Mouse (Mus musculus) kidney, adult 2 months (tissue): ENCODE results near the gene Sfmbt2. TPM values are rescaled to one million over a fixed set of nuclear protein-coding genes. Genes with fewer than 3 reads are reported as not detected.

Source experiments
- DNase-seq: peaks from one replicate; pipeline ENCODE4 v3.0.0; 2021
- H3K27ac ChIP-seq: fragments of 200-500 bp; 2 replicates; pipeline ENCODE4 v1.5.1; 2012; ENCODE audit warnings: low read depth, low read length, control low read depth, inconsistent platforms; ENCODE audit not compliant: insufficient read depth
- H3K27me3 ChIP-seq: fragments of 200-500 bp; replicated peaks from 2 replicates; pipeline ENCODE4 v1.6.1; 2012; ENCODE audit warnings: mild to moderate bottlenecking, moderate library complexity, low read length, inconsistent platforms; ENCODE audit not compliant: control insufficient read depth, insufficient read depth
- H3K36me3 ChIP-seq: fragments of 200-500 bp; 2 replicates; pipeline ENCODE4 v1.6.1; 2012; ENCODE audit warnings: mild to moderate bottlenecking, moderate library complexity, low read length, inconsistent platforms; ENCODE audit not compliant: control insufficient read depth, insufficient read depth
- H3K4me1 ChIP-seq: fragments of 200-500 bp; 2 replicates; pipeline ENCODE4 v1.6.1; 2011; ENCODE audit warnings: low read length; ENCODE audit not compliant: control insufficient read depth, insufficient read depth
- H3K4me3 ChIP-seq: fragments of 200-500 bp; 2 replicates; pipeline ENCODE4 v1.5.1; 2011; ENCODE audit warnings: mild to moderate bottlenecking, low read depth, low read length, control low read depth; ENCODE audit not compliant: insufficient read depth
- CTCF ChIP-seq: fragments of 200-500 bp; conservative IDR thresholded peaks from 2 replicates; pipeline ENCODE4 v1.5.1; 2011; ENCODE audit warnings: low read depth, mild to moderate bottlenecking, control low read depth, low read length, moderate library complexity, mixed read lengths; ENCODE audit not compliant: insufficient read depth, insufficient read length
- POLR2A ChIP-seq: fragments of 200-500 bp; IDR thresholded peaks from one replicate; pipeline ENCODE4 v1.6.1; 2011; ENCODE audit warnings: low read depth, low read length, control low read depth
- WGBS: fragments of 180-500 bp; shearing (Covaris S2); methylation state at CpG from one replicate; pipeline ENCODE4 v1.1.7; 2018; 5-methylcytosine and 5-hydroxymethylcytosine counted together
- polyA plus RNA-seq: library from polyadenylated mRNA; depleted of rRNA; stranded (reverse); fragments of >200 nt; gene quantifications from 2 replicates; pipeline ENCODE4 v1.2.3, GENCODE M21; 2012

Sfmbt2 gene
- polyA plus RNA-seq, 1 experiment, result 0.16 TPM

DNA sequence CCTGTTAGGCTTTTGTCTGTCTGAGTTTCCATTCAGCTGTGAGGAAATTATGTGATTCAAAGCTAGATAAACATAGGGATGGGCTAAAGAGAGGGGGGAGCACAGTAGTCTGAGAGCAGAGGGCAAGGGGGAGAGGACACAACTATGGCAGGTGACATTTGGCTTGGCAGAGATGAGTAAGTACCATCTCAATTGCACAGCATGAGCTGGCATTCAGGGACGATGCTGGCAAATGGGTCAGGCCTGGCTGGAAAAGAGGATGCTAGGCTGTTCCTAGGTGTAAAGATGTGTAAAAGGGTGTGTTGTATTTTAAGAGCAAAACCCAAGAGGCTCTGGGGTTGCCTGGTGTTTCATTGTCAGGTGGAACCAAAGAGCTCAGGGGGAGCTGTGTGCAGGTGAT lies 188.5 kb downstream of the Sfmbt2 start:
- no peak for DNase-seq
- WGBS, result 74% methylated on average over 1 of the region's 1 CpGs
- Histone ChIP-seq H3K27me3 (no peaks in the 10 kb centered on the region), H3K4me3 (no peak overlapping the region), H3K36me3 (no peaks in the 10 kb centered on the region), H3K4me1 (no peaks in the 10 kb centered on the region), H3K27ac (no peak overlapping the region)
- TF ChIP-seq CTCF, result no peak
- TF ChIP-seq POLR2A, result no peak

DNA sequence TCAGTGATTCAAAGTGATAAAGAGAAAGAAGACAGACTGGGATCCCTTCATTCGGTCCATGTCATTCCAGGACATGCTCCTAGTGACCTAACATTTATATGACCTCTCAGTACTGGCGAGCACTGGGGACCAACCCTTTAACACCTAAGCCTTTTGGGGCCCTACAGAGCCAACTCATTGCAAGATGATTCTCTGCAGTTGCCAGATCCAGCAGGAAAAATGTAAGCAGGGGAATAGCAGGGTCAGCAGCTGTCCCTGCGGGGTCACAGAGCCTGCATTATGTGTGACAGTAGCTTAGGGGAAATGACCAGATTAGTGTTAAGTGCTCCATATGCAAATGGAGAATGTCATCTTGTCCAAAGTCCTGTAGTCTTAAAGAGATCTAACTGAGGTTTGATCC lies 195.2 kb downstream of the Sfmbt2 start:
- no peak overlapping the region for H3K4me3 ChIP-seq
- WGBS, result 89% methylated on average over 3 of the region's 3 CpGs
- TF ChIP-seq POLR2A (no peak), CTCF (no peak)
- no peaks in the 10 kb centered on the region for H3K4me1 ChIP-seq
- no peak overlapping the region for H3K27ac ChIP-seq
- no peaks in the 10 kb centered on the region for H3K27me3 ChIP-seq
- no peaks in the 10 kb centered on the region for H3K36me3 ChIP-seq
- DNase-seq, result no peak

DNA sequence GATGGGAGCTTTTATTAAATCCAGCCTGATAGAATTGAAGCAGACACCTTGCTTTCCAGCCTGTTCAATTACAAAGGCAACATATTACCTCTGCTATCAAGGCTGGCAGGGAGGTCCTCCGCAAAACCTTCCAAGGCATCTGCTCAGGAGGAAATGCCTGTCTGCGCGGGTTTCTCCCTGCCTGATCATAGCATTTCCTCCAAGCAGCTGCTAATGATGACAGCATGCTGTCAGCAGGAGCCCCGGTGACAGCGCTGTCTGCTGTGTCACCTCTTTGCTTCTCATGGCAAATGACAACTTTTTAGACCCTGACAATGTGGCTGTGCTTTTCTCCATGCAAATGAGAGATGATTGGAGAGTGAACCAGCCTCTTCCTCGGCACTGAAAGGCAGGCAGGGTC lies 199.1 kb downstream of the Sfmbt2 start:
- Histone ChIP-seq H3K27me3 (no peaks in the 10 kb centered on the region), H3K4me3 (no peak overlapping the region), H3K27ac (no peak overlapping the region), H3K4me1 (no peaks in the 10 kb centered on the region), H3K36me3 (no peaks in the 10 kb centered on the region)
- no peak for DNase-seq
- 28% methylated on average over 6 of the region's 6 CpGs for whole genome bisulfite sequencing
- no peak for TF ChIP-seq POLR2A
- no peak for TF ChIP-seq CTCF

DNA sequence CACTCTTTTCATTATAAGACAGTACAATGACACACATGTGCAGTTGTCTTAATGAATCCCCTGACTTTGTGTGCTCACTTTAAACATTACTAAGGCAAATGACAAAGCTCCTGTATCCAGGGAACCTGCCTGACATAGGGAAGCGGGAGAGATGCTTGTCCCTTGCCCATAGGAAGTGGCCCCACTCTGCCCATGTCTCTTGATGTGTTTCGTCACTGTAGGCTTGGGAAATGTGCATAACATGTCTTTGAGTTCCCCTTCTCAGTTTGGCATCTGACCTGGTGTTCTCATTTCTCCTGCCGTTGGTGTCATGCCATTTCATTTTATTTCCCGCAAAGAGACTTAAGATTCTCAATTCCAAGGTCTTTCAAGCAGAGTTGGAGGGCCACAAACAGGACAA lies 202.0 kb downstream of the Sfmbt2 start:
- no peaks in the 10 kb centered on the region for H3K27me3 ChIP-seq
- no peak for TF ChIP-seq POLR2A
- TF ChIP-seq CTCF, result no peak
- no peak for DNase-seq
- H3K4me3 ChIP-seq, result no peak overlapping the region
- no peaks in the 10 kb centered on the region for H3K4me1 ChIP-seq
- no peaks in the 10 kb centered on the region for H3K36me3 ChIP-seq
- 90% methylated on average over 4 of the region's 4 CpGs for WGBS
- no peak overlapping the region for H3K27ac ChIP-seq

DNA sequence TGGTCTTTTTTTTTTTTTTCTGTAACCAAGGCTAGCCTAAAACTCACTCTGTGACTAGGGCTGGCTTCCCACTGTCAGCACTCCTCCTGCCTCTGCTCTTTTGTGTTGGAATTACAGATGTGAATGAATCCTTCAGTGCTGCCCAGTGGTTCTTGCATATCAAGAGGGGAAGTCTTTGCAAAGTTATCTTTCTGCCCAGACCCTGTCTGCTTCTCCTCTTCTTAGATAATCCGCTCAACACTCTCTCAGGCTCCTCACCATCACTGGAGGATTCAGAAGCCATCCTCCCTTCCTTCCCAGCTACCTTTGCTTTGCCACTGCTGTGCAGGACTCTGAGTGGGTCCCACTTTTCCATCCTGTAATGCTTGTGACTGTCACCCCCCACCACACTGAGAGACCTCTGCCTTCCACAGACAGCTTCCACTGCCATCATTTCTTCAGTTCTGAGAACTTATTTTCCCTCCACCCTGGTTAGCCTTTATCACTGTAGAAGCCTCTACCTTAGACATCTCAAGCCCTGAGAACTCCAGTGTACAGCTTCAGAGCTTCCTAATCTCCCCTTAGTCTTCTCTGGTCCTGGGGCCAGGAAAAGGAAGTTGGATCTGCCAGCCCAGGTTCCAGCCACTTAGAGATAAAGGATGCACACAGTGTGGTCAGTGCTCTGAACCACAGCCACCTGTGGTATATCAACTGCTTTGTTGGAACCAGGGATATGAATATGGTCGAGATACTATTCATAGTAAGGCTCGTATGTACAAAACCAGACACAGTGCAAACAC lies 205.8 kb downstream of the Sfmbt2 start:
- WGBS, result 89% methylated on average over 3 of the region's 3 CpGs
- no peaks in the 10 kb centered on the region for H3K36me3 ChIP-seq
- H3K4me3 ChIP-seq, result no peak overlapping the region
- no peak overlapping the region for H3K27ac ChIP-seq
- no peak for TF ChIP-seq CTCF
- no peak for TF ChIP-seq POLR2A
- no peak for DNase-seq
- H3K4me1 ChIP-seq, result no peaks in the 10 kb centered on the region
- H3K27me3 ChIP-seq, result no peaks in the 10 kb centered on the region

DNA sequence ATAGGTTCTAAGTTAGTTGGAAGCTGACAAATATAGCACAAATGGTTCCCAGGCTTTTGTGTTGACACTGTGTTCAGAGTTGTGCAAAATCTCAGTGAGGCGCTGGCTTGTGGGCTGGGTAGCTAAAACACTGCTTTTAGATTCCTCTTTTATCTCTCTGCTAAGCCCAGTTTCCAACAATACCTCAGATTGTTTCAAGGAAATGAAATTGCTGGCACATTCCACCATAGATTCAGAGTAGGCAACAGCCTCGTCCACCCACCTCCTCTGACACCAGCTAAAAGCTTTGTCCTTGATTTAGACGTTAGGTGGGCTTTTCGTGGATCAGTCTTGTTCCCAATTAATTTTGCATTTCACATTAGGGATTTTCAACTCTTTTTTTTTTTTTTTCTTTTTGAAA lies 212.4 kb downstream of the Sfmbt2 start:
- WGBS, result 84% methylated on average over 4 of the region's 4 CpGs
- no peak for TF ChIP-seq CTCF
- TF ChIP-seq POLR2A, result no peak
- Histone ChIP-seq H3K27ac (no peak overlapping the region), H3K4me3 (no peak overlapping the region), H3K27me3 (no peaks in the 10 kb centered on the region), H3K4me1 (no peaks in the 10 kb centered on the region), H3K36me3 (no peaks in the 10 kb centered on the region)
- DNase-seq, result no peak

DNA sequence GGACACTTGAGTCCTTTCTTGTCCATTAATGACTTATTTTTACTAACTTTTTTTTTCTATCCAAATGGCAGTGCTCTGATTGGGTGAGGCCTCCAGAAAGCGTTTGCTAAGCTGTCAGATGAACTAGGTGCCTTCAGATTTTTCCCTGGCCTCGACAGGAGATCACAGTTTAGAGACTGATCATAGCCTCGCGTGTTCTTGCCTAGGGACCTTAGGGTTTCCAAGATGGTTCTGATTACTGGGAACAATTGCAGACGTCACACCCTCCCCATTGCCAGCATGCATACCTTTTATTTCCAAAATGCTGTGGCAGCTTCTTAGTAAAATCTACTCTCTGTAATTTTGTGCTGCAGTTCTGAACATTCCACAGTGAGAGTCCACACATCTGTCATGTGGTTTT lies 212.8 kb downstream of the Sfmbt2 start:
- no peaks in the 10 kb centered on the region for H3K4me1 ChIP-seq
- H3K27ac ChIP-seq, result no peak overlapping the region
- WGBS, result 80% methylated on average over 5 of the region's 5 CpGs
- TF ChIP-seq POLR2A, result no peak
- no peak for TF ChIP-seq CTCF
- no peaks in the 10 kb centered on the region for H3K36me3 ChIP-seq
- H3K27me3 ChIP-seq, result no peaks in the 10 kb centered on the region
- no peak for DNase-seq
- no peak overlapping the region for H3K4me3 ChIP-seq
